Mouse (Mus musculus): ENCODE data around the gene Fam71e1.

Gene Fam71e1

DNA sequence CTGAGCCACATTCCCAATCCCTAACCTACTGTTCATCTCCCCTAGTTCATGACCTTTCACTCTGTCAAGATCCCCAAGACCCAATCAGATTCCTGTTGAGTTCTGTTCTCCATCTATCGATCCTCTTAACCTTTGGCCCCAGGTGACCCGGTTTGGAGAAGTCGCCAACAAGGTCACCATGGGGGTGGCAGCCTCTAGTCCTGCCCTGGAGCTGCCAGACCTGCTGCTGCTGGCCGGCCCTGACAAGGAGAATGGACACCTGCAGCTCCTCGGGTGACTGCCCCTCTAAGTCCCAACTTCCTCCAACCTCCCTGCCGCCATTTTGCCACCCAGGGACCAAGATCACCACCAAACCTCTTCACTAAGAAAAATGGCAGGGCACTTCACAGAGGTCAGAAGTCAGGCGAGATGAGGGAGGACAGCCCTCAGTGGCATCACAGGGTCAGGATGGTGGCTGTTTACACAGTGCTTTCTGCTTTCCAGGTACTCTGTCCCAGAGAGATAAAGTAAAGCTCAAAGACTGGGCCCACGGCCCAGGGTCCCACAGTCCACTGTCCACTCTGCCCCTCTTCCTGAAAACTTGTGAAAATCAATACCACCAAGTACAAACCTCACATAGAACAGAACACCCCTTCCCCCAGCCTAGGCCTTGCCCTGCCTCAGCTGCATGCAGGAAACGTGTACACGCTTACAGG lies 1.1 kb downstream of the Fam71e1 start:
- no peak for DNase-seq (ENCODE audit: low read depth, low spot score)

DNA sequence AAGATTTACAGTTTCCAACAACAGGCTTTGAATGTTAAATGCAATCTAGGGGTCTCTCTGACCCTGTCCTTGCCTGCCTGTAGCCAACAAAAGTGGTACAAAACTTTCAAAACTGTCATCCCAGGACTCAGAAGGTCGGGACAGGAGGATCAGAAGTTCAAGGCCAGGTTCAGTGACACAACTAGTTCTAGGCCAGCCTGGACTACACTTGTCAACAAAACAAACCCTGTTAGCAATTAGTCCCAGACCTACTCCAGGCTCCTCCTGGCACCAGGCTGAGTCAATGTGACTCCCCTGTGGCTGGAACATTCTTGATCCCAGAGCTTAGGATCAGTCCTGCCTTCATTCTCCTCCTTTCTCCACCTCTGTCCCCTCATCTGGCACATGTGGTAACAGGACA lies 2.5 kb downstream of the Fam71e1 start:
- no peak for DNase-seq (ENCODE audit: low read depth, low spot score)

DNA sequence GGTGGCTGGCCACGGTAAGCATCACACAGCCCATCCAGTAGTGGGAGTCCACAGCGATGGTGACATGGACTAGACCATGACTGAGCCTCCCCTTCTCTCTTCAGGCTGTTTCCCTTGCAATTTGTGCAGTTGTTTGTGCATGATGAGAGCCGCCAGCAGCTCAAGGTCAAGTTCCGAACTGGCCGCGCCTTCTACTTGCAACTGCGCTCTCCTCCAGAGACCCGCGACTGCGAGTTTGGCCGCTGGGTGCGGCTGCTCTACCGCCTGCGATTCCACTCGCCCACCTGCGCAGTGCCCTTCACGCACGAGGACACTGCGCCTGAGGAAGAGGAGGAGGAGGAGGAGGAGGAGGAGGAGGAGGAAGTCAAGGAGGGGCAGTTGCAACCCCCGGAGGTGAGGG lies 3.7 kb downstream of the Fam71e1 start:
- DNase-seq (ENCODE audit: low read depth, low spot score): no peak

DNA sequence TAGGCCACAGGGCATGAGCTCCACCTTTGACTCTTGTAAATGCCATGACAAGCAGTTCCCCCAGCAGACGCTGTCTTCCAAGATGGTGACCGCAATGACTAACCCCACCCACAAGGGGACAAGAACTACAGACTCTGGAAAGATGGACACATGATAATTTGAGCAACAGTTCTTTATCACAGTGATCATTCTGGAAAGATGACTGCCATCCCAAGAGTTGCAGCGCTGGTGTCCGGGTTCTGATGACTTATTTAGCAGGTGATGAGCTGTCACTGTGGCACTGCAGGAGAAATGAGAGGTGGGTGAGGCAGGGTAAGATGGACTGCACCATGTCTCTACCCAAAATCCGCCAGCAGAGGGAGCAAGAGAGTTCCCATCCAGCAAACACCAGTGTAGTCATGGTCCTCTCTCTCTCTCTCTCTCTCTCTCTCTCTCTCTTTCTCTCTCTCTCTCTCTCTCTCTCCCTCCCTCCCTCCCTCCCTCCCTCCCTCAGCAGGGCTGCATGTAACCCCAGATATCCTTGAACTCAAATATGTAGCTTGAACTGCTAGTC lies 5.3 kb downstream of the Fam71e1 start:
- no peak for DNase-seq (ENCODE audit: low read depth, low spot score)

DNA sequence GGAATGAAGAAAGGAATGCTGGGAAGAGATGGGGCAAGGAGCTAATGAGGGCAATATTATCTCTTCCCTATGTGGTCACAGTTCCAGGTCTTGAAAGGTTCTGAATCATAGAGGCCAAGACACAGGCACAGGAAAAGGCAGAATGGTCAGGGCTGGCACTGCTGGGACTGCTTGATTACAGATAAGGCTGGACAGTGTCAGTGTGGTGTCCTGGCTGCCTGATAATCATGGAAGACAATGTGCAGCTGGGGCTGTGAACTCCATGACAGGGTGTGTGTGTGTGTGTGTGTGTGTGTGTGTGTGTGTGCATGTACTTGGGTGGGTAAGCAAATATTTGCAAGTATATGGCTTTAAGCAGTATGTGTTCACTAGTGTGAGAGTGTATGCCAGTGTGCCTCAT lies 11.1 kb downstream of the Fam71e1 start:
- DNase-seq (ENCODE audit: low read depth, low spot score): no peak

DNA sequence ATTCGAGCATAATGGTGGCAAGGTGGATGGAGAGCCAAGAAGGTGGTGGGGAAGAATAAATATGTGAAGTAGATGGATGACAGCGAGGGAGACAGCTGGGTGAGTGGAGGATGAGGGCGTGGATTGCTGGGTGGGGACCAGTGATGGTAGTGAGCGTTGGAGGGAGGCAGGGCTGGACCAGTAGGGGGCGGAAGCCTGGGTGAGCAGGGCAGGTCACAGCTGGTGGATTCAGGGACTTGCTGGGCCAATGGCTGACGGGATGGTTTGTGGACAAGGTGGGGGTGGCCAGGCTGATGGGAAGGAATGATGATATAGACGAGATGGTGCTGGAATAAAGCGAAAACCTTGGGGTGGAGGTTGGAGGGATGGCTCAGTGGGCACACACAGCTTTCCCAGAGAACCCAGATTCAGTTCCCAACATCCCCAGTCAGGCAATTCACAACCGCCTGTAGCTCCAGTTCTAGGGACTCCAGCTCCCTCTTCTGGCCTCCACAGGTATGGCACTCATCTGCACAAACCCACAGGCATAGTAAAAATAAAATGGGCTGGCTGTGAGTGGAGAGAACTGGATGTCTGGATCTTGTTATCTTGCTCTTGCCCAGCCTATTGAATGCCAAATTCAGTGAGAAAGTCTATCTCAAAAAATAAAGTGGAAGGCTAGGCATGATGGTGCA lies 23.0 kb downstream of the Fam71e1 start:
- no peak for DNase-seq (ENCODE audit: low read depth, low spot score)

DNA sequence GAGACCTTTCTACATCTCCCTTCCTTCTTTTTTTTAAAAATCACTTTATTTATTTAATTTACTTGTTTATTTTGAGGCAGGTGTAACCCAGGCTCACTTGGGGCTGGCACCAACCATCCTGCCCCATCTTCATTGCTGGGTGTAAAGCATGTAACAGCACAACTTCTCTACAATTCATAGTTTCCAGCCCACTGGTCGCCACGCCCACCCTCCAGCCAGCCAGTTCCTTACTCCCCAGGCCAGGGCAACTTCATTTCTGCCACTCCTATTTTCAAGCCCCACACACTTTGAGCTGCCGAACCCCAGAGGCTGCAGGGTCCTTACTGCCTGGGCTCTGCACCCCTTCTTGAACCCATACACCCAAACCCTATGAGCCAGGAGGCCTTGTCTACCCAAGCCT lies 24.6 kb downstream of the Fam71e1 start:
- no peak for DNase-seq (ENCODE audit: low read depth, low spot score)

DNA sequence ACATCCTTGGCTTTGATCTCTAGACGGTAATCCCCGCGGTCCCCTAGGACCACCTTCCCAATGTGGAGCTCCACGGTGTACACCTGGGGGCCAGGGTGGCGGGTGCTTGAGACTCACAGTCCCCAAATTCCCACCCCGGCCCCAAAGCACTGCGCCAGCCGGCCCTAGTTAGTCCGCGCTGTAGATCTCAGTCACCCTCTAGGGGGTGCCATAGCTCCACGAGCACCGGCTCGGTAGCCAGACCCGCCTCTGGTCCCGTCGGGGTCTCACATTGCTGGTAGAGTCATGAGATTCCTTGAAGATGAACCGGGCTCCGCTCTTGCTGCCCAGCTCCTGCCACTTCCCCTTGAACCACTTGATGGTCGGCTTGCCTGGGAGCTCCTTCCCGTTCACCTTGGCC lies 25.3 kb downstream of the Fam71e1 start:
- no peak for DNase-seq (ENCODE audit: low read depth, low spot score)

DNA sequence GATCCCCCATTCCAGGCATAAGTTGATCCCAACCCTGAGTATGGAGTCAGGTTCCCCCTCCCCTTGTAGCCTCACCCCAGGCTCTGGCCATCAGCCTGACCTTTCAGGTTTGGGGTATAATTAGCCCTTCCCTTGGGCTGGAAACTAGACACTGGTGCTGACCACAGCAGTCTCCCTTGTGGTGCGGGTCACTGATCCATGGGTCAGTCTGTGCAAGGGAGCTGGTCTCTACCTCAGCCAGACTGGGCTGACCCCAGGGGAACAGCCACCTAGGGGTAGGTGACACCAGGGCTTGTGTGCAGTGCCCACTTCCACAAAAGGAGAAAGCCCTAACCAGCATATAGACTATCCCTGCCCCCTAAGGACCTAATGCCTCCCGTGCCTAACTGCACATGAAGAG lies 26.7 kb downstream of the Fam71e1 start:
- DNase-seq (ENCODE audit: low read depth, low spot score): no peak

DNA sequence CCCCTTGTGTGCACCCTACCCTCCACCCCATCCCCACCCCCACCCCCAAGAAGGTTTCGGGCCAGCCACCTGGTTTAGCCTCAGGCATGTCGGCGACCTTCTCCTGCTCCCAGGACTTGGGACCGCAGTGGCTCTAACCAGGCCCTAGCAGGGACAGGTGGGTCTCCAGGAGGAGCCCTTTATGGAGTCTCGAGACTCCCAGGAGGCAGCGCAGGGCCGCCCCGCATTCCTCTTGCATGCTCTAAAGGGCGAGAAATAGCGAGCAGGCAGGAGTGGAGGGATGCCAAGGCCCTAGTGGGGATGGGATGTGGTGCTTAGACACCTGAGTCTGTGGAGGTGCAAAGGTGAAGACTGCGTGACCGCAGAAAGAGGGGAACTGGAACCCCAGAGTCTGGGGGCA lies 28.1 kb downstream of the Fam71e1 start, which contains the start of gene Mybpc2:
Mybpc2 (minus strand) TSS at position 155 of the 400 bp plus-strand sequence.
- no peak for DNase-seq (ENCODE audit: low read depth, low spot score)

DNA sequence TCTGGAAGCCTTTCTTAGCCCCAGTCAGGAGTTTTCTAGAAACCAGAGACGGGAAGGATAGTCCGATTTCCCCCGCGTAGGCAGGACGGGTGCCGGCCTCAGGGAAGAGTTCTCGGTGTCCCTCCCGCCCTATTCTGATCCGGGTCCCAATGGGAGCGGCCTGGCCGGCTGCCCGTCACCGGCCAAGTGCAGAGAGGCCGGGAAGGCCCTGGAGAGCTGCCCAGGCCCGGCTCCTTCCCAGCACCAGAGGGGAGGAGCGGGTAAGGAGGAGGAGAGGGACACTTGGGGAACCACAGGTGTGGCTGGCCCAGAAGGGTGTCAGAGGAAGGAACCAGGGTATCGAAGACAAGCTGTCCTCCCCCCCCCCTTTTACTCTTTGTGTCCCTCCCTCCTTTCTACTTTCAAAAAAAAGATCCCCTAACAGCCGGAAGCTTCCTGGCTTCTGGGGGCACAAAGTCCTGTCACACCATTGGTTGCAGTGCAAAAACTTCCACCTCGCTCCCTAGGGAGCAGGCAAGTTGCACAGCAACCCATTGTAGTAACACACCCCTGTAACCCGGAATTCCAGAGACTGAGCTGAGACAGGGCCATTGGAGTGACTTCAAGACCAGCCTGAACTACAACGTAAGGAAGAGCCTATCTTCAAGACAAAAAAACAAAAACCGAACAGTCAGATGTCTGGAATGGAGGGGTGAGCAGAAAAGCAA lies 28.9 kb downstream of the Fam71e1 start:
- DNase-seq (ENCODE audit: low read depth, low spot score): no peak

DNA sequence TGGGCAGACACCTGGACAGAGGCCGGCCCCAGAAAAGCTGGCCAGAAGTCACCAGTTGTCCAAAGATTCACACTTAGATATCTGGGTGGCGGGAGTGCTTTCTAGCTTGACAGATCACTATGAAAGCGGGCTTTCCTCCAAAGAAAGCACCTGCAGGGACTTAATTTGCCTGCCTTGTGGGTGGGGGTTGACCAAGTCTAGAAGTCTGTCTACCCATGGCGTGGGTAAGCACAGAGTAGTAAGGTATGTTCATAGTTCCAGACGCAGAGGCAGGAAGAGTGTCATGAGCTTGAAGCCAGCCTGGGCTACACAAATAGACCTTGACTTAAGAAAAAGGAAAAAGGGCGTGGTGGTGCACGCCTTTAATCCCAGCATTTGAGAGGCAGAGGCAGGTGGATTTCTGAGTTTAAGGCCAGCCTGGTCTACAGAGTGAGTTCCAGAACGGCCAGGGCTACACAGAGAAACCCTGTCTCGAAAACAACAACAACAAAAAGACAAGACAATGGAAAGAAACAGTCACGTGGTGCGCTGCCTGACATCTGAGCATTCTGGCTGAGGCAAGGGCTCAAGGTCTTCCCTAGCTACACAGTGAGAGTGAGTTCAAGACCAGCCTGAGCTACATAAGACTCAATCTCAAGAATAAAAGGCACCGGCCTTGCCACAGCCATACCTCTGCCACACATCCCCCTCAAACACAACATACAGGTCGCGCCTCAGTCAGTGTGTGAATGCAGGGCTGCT lies 30.2 kb downstream of the Fam71e1 start:
- DNase-seq (ENCODE audit: low read depth, low spot score): no peak

DNA sequence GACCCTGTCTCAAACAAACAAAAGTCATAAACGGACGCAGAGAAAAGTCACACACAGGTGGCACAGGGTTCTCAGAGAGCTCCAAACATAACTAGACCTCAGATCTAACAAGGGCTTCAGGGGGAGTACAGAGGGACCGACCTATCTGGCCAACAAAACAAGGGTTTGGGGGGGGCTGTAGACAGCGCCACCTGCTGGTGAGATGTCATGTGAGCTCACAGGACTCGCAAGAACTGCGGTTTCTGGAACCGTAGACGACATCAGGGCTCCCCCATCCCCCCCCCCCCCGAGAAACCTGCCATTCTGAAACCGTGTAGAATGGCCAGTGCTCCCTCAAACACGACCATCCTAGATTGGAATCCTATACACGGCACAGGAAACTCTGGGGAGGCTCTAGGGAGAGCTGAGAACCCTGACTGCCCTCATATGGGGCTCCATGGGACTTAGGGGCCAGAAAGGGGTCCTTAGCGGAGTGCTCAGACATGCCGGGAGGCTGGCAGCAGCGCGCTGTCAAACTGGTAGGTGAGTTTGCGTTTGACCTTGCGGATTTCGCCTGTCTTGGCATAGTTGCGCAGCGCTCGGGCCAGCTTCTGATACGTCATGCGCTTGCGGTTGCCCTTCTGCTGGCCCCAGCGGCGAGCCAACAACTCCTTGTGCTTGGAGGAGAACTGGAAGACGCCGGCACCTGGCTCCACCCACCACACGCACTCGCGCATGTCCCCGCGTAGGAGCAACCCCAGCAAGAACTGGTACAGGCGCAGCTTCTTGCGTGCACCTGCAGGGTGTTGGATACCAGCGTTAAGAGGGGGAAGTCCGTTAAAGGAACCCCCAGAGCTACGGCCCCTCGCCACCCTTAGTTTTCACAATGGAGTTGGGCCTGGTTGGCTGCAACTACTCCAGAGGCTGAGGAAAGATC lies 31.4 kb downstream of the Fam71e1 start:
- DNase-seq (ENCODE audit: low read depth, low spot score): no peak

DNA sequence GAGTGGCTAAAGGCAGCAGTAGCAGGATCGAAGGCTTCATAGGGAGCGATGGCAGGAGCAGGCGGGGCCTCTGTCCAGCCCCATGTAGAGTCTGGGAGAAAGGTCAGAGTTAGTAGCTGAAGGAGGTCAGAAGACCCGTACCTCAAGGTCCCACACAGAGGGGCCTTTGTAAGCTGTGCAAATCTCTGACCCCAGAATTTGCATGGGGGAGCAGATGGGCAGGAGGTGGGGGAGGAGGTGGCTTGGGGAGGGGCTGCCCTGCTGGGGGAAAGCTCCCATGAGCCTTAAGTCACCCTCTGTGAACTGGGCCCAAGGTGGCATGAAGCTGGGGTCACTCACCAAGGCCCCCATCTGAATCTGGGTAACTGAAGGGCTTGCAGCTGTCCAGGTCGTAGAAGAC lies 33.1 kb downstream of the Fam71e1 start:
- DNase-seq (ENCODE audit: low read depth, low spot score): no peak

DNA sequence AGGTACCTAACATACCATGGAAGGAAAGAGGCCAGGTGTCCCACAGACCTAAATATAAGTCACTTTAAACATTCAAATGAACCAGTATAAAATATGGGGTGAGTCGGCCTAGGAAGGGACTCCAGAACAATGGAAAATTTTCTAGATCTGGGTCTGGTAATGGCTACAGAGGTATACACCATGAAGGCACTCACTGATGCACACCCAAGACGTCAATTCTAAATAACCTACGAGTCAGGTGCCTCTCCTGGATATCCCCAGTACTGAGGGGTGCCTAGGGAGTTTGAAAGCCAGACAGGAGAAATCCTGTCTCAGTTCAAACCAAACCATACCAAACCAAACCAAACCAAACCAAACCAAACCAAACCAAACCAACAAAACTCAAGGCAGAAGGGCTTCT lies 34.1 kb downstream of the Fam71e1 start:
- no peak for DNase-seq (ENCODE audit: low read depth, low spot score)

DNA sequence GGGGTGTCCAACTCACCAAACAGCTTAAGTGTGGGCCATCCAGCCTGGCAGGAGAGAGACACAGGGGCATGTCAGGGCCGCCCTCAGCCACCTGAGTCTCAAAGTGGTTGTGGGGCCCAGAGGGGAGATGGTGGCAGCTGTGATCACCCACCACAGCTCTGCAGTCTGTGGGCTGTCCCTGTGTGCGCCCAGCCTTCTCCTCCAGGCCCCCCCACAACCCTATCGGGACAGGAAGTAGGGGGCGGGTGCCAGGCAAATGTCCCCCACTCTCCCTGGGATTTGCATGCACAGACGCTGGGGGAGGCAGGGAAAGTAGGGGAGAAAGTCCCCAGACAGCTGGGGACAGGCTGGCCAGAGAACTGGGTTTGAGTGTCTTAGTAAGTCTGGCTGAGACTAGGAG lies 34.8 kb downstream of the Fam71e1 start:
- DNase-seq (ENCODE audit: low read depth, low spot score): no peak

DNA sequence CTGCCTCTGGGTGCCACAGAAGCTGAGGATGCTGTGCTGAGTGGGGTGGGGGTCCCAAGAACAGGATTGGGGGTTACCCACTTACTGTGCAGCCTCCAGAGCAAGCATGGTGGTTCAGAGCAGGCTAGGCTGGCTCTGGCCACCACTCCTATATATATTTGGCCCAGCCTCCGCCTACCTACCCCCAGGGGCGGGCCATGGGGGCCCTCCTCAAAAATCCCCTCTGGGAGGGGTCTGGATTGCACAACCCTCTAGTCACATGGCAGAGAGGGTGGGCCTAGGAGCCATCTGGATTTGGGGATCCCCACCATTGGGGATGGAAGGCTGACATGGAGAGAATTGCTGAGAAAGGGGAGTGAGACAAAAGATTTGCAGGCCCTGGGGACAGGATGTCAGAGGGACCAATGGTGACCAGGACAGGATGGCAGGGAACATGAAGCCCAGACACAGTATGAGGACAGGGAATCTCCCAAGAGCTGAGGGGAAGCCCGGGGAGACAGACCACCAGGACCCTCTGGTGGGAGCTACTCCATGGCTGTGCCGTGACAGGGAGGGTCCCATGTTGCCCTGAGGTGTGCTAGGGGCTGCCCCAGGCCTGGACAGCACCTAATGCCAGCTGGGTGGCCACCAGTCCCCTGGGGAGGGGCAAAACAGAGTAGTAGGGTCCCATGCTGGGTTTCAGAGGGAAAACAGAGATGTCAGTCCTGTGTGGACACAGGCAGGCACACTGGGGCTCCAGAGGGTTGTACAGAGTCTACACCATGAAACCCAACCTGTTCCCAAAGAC lies 35.8 kb downstream of the Fam71e1 start, which contains the start of gene Spib:
Spib (minus strand) TSS at position 126 of the 787 bp plus-strand sequence.
- no peak for DNase-seq (ENCODE audit: low read depth, low spot score)

DNA sequence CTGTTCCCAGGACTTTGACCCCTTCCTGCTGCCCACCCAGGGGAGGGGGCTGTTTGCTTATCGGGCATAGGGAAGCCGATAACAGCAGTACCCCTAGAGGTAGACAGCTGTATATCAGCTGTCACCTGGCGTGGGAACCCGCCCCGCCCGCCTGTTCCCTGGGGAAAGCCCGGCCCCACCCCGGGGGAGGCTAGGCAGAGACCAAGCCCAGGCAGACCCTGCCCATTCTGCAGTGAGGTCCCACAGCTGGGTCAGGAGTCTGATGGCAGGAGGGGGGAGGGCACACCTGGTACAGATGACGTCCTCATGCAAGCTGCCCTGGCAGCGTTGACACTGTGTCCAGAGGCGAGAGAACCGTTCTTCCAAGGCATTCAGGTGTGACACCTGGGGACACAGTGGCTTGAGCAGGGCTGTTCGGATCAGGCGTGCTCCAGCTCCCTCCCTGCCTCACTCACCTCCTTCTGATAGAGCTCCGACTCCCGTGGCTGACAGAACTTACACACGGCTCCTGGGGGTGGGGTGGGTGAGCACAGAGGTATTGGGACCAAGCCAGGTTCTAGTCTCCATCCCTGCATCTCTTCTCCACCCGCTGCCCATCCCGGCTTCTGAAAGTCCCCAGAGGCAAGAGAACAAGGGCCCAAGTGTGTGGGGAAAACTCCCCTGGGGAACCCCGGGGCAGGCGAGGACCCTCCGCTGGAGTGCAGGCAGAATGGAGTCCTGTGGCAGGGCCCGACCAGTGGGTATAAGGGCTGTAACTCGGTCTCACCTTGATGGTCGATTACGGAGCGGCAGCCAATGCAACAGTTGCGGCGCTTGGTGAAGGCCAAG lies 36.8 kb downstream of the Fam71e1 start:
- DNase-seq (ENCODE audit: low read depth, low spot score): no peak

DNA sequence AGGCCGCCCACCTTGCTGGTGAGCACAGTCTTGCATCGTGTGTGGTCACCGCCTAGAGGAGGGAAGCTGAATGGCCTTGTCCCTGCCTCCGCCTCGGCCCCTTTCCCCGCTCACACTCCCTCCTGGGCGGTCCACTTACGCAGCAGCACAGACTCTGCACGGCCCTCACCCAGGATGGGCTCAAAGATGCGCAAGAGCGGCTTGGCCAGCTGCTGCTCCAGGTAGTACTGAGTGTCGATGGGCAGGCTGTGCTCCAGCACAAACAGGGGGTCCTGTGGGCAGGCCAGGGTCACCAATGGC lies 37.3 kb downstream of the Fam71e1 start:
- DNase-seq (ENCODE audit: low read depth, low spot score): no peak

All from brain, embryonic 18.5 days (tissue).